Mouse (Mus musculus) midbrain, embryonic 15.5 days (tissue): ENCODE data around the gene Zfp78. TPM values are rescaled to one million over a fixed set of nuclear protein-coding genes. Genes with fewer than 3 reads are reported as not detected.
A peak's percentile ranks its signal among the peaks of the same experiment; 100 is the strongest.

ENCODE experiments used
- ATAC-seq: fragments of 200-750 bp; cut with Nextera tagmentation; replicated peaks from 2 replicates; pipeline ENCODE4 v1.8.0; 2017; ENCODE audit warnings: moderate TSS enrichment
- H3K27ac ChIP-seq: fragments of 300-500 bp; sonication (generic); 2 replicates; pipeline ENCODE4 v1.5.1; 2015; ENCODE audit warnings: mild to moderate bottlenecking, inconsistent platforms
- H3K27me3 ChIP-seq: fragments of 300-500 bp; sonication (generic); replicated peaks from 2 replicates; pipeline ENCODE4 v1.6.1; 2015; ENCODE audit warnings: inconsistent platforms
- H3K36me3 ChIP-seq: fragments of 300-500 bp; sonication (generic); replicated peaks from 2 replicates; pipeline ENCODE4 v1.6.1; 2015; ENCODE audit warnings: inconsistent platforms
- H3K4me1 ChIP-seq: fragments of 300-500 bp; sonication (generic); 2 replicates; pipeline ENCODE4 v1.6.1; 2015; ENCODE audit warnings: inconsistent platforms
- H3K4me2 ChIP-seq: fragments of 300-500 bp; sonication (generic); 2 replicates; pipeline ENCODE4 v1.6.1; 2015; ENCODE audit warnings: inconsistent platforms, mild to moderate bottlenecking, moderate library complexity
- H3K4me3 ChIP-seq: fragments of 300-500 bp; sonication (generic); 2 replicates; pipeline ENCODE4 v1.5.1; 2015; ENCODE audit warnings: mild to moderate bottlenecking, inconsistent platforms
- H3K9ac ChIP-seq: fragments of 300-500 bp; sonication (generic); 2 replicates; pipeline ENCODE4 v1.6.1; 2015; ENCODE audit warnings: mild to moderate bottlenecking, inconsistent platforms
- H3K9me3 ChIP-seq: fragments of 300-500 bp; sonication (generic); 2 replicates; pipeline ENCODE4 v1.6.1; 2016; ENCODE audit warnings: inconsistent platforms
- WGBS: fragments of 180-500 bp; shearing (Covaris S2); methylation state at CpG from one replicate; pipeline ENCODE4 v1.1.7; 2015; ENCODE audit warnings: mixed read lengths; 5-methylcytosine and 5-hydroxymethylcytosine counted together
- polyA plus RNA-seq: library from polyadenylated mRNA; unstranded; fragments of >200 nt; fragmentation: Nextera tagmentation; extraction: Ambion mirVana; gene quantifications from 2 replicates; pipeline ENCODE4 v1.2.1, GENCODE M21; 2015

Gene Zfp78
- polyA plus RNA-seq, 1 experiment from 2014 or later: 6.1 TPM

DNA sequence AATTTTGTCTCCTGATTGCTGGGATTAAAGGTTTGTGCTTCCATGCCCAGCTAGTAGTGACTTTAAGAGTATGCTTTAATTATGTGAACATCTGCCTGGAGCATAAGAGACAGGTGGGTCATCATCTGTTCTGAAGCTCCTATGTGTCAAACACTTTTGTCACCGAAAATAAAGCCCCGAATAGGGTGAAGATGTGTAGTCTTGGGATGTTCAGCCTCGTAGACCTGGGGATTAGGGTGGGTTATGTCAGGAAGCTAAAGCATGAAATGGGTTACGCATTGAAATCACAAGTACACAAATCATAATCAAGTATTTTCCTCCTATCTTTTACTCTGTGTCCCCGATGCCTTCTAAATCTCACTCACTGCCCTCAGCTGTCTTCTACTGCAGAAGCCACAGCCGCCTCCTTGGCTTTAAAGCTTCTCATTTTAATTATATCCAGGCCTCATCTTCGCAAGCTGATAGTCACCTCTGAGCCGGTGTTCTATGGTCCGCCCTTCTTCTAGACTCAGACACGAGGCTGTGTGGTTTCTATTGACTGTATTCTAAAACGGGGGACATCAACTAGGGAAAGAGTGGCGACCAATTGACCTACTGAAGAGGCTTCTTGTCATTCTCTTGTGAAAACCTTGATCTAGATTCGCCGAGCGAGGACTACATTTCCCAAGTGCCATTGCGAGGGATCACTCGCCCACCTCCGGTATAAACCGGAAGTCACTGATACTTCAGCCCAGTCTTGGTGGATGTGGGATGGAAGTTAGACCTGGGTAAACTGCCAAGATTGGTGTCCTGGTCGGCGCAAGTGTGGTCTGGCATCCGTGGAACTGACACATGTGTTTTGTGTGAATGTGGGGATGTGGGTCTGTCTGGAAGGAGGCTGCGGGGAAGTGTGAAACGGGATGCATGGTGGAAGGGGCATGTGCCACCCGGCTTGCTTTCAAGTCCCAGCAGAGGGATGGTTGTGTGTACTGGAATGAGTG is 35.2 kb downstream of the Zfp78 start, which contains the start of gene Smim17:
TSS of gene Smim17 (plus strand) at position 720 of the 980 bp plus-strand sequence.
- peak within 1 kb of the TSS; percentile 42 for H3K27ac ChIP-seq
- ATAC-seq: peak; percentile 94
- 27% methylated on average over 25 of the region's 25 CpGs for WGBS

DNA sequence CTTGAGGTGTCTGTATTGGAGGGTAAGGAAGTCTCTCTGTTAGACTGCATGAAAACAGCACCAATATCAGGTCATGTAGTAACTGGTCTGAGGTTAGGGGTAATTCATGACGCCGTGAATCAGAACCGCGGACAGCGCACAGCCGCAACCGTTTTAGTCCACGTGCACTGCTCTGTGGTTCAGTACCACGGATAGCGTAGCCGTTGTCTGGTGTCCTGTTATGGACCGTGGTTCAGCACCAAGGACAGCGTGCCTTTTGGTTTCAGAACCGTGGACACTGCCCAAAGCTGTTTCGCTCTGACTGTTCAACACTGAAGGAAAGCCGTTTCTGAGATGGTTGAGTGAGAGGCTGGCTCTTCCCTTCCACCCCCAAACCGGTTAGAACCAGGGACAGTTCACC is 47.0 kb downstream of the Zfp78 start, which contains the start of gene Gm20715:
TSS of gene Gm20715 (plus strand) at position 235 of the 400 bp plus-strand sequence.
- no peak within 1 kb of the TSS for H3K4me2 ChIP-seq
- no peak within 1 kb of the TSS for H3K27ac ChIP-seq
- H3K27me3 ChIP-seq: no peaks in the 10 kb centered on the region
- 1% methylated on average over 17 of the region's 17 CpGs for WGBS
- H3K9me3 ChIP-seq: no peaks in the 10 kb centered on the region
- H3K4me1 ChIP-seq: no peaks in the 10 kb centered on the region
- ATAC-seq: 0 out of 2 replicates have a peak, but pooled peaks have one; percentile 43
- no peak within 1 kb of the TSS for H3K4me3 ChIP-seq
- no peak within 1 kb of the TSS for H3K9ac ChIP-seq
- no peaks in the 10 kb centered on the region for H3K36me3 ChIP-seq

More for the DNA sequence above, 35.2 kb downstream of the Zfp78 start, which contains the start of gene Smim17:
- peaks cover 23% of the 10 kb centered on the region; the same call in 1 of the 2 replicates for H3K36me3 ChIP-seq
- H3K27me3 ChIP-seq: no peaks in the 10 kb centered on the region
- H3K9me3 ChIP-seq: no peaks in the 10 kb centered on the region
- peak within 1 kb of the TSS; percentile 73 for H3K4me2 ChIP-seq
- H3K4me3 ChIP-seq: peak within 1 kb of the TSS; percentile 46
- peaks cover 13% of the 10 kb centered on the region for H3K4me1 ChIP-seq
- peak within 1 kb of the TSS; percentile 54 for H3K9ac ChIP-seq

DNA sequence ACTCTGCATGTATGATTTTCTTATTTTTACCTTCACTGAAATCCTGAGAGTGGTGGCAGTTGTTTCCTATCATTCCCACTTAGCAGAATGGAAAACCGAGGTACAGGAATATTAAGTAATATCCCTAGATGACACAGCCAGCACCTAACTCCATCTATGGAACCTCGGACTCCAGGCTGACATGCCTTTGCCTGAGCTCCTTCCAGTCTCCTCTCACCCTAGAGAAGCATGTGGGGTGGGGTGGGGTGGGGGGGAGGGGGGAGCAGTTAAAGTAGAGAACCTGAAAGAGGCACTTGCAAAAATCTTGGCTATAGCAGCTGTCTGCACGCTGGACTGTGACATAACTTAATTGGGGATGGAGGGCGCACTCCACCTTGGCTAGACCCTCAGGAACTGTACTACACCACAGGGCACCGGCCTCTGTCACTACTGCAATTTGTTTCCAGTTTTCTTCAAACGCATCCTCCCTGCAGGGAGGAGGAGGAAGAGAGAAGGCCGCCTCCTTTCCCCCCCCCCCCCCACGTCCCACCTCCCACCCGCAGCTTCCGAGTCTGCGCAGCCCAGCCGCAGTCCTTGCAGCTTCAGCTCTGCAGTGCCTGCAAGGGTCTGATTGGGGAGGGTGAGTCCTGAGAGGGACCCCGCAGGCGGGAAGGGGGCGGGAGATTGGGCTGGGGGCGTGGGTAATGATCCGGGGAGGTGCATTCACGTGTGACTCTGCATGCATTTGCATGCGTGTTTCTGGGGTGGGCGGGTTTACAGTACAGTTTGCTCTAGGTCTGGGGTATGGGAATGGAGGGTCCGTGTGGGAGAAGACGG is 51.8 kb downstream of the Zfp78 start:
- H3K4me3 ChIP-seq: peak overlapping the region; percentile 43
- H3K36me3 ChIP-seq: no peaks in the 10 kb centered on the region
- peak overlapping the region; percentile 59 for H3K4me2 ChIP-seq
- 8% methylated on average over 16 of the region's 22 CpGs for WGBS
- peak overlapping the region; percentile 46 for H3K27ac ChIP-seq
- H3K4me1 ChIP-seq: no peaks in the 10 kb centered on the region
- H3K27me3 ChIP-seq: no peaks in the 10 kb centered on the region
- ATAC-seq: peak; percentile 94
- H3K9me3 ChIP-seq: no peaks in the 10 kb centered on the region
- peak overlapping the region; percentile 55 for H3K9ac ChIP-seq

DNA sequence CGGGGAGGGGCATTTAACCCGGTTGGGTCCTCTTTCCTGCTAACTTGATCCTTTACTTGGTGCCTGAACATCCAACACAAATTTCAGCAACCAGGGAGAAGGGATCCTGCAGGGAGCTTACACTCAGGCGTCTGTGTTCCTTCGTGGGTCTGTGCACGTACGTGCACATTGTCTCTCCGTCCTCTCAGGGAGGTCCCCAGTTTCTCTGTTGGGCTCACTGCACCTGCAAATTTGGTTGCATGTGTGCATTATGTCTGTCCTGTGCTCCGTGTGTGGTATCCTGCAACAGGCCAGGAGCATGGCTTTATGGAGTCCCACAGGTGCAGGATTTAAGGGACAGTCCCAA is 52.3 kb downstream of the Zfp78 start:
- Histone ChIP-seq H3K36me3 (no peaks in the 10 kb centered on the region), H3K9ac (peak overlapping the region; percentile 55), H3K9me3 (no peaks in the 10 kb centered on the region), H3K27ac (peak overlapping the region; percentile 46), H3K4me3 (peak overlapping the region; percentile 43), H3K4me1 (no peaks in the 10 kb centered on the region), H3K27me3 (no peaks in the 10 kb centered on the region), H3K4me2 (peak overlapping the region; percentile 59)
- ATAC-seq: peak; percentile 79
- 18% methylated on average over 8 of the region's 8 CpGs for WGBS

DNA sequence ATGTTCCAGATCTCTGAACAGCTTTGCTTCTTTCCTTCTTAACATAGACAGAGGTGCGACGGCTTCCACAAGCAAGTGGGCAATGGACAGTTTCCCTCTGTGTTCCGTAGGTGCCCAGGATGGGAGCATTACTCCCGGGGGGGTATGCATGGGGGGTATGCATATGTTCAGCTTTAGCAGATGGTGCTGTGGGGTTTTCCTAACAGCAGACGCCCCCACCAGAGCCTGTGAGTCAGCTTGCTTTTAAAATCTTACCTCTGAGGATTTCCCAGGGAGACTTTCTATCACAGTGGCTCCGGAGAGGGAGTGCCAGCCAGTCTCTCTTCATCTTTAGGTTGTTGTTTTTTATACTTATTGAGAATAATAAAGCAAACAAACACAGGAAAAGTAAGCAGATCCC is 56.8 kb downstream of the Zfp78 start:
- H3K9me3 ChIP-seq: no peaks in the 10 kb centered on the region
- 78% methylated on average over 6 of the region's 6 CpGs for WGBS
- H3K27me3 ChIP-seq: no peaks in the 10 kb centered on the region
- H3K4me1 ChIP-seq: no peaks in the 10 kb centered on the region
- H3K9ac ChIP-seq: no peak overlapping the region
- no peak overlapping the region for H3K27ac ChIP-seq
- no peak for ATAC-seq
- no peak overlapping the region for H3K4me3 ChIP-seq
- no peak overlapping the region for H3K4me2 ChIP-seq
- H3K36me3 ChIP-seq: no peaks in the 10 kb centered on the region

DNA sequence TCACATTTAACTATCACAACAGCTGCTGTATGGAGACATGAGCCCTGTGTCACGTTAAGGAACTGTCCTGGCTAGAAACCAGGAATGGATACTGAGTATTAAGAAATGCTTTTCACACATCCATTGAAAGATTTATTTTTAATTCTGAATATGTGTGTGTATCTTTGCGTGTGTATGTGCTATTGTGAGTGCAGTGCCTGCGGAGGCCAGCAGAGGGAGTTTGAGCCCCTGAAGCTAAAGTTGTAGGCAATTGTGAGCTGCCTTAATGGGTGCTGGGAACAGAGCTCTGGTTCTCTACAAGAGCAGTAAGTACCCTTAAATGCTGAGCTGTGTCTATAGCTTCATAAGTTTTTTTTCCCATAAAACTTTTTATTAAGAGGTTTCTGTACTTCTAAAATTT is 66.3 kb downstream of the Zfp78 start:
- peaks cover 3% of the 10 kb centered on the region; the same call in 1 of the 2 replicates for H3K9me3 ChIP-seq
- H3K9ac ChIP-seq: no peak overlapping the region
- H3K4me1 ChIP-seq: peaks cover 3% of the 10 kb centered on the region
- H3K27ac ChIP-seq: no peak overlapping the region
- no peak overlapping the region for H3K4me3 ChIP-seq
- H3K36me3 ChIP-seq: no peaks in the 10 kb centered on the region; the same call in 1 of the 2 replicates
- no peaks in the 10 kb centered on the region for H3K27me3 ChIP-seq
- no peak overlapping the region for H3K4me2 ChIP-seq
- 87% methylated on average over 3 of the region's 3 CpGs for WGBS
- no peak for ATAC-seq

DNA sequence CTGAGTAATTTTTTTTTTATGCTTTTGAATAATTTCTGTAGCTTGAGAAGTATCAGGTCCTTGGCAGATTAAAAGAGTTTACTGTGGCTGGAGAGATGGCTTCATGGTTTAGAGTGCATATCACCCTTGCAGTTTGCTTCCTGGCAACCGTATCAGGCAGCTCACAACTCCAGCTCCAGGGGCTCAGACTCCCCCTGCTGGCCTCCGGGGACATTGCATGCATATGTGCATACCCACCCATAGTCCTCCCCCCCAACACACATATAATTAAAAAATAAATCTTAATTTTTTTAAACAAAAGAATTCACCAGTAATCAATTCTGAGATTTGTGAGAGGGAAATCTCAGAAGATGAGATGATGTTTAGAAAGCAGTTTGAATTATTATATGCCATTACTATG is 67.3 kb downstream of the Zfp78 start:
- Histone ChIP-seq H3K4me1 (peaks cover 10% of the 10 kb centered on the region), H3K9ac (no peak overlapping the region), H3K4me3 (no peak overlapping the region), H3K27ac (no peak overlapping the region), H3K36me3 (no peaks in the 10 kb centered on the region; the same call in 1 of the 2 replicates), H3K9me3 (peaks cover 3% of the 10 kb centered on the region; the same call in 1 of the 2 replicates), H3K4me2 (no peak overlapping the region), H3K27me3 (no peaks in the 10 kb centered on the region)
- ATAC-seq: no peak
- 39% methylated on average over 2 of the region's 2 CpGs for WGBS

Other genes with a start within 250 kb of the Zfp78 start
- 26.3 and 28.1 TPM in 2 replicates for gene Zfp787, start 207.3 kb upstream of the Zfp78 start, polyA plus RNA-seq
- gene Zfp444, start 191.1 kb upstream of the Zfp78 start, polyA plus RNA-seq: 102 TPM in 2 replicates
- not detected in 2 replicates for gene Galp, start 166.2 kb upstream of the Zfp78 start, polyA plus RNA-seq
- gene Zscan5b, start 141.0 kb upstream of the Zfp78 start, polyA plus RNA-seq: not detected in 2 replicates
- gene Epp13, start 110.6 kb upstream of the Zfp78 start, polyA plus RNA-seq: not detected in 2 replicates
- 15.5 and 16.8 TPM in 2 replicates for gene Zfp667, start 76.7 kb upstream of the Zfp78 start, polyA plus RNA-seq
- 14.6 TPM in 2 replicates for gene Zfp583, start 32.0 kb upstream of the Zfp78 start, polyA plus RNA-seq
- 8.9 and 11.1 TPM in 2 replicates for gene Gm3854, start 19.5 kb upstream of the Zfp78 start, polyA plus RNA-seq
- 17.7 and 18.2 TPM in 2 replicates for gene Zfp28, start 20.0 kb downstream of the Zfp78 start, polyA plus RNA-seq
- 5.9 and 7.5 TPM in 2 replicates for gene Smim17, start 35.4 kb downstream of the Zfp78 start, polyA plus RNA-seq
- gene Gm20715, start 47.0 kb downstream of the Zfp78 start, polyA plus RNA-seq: 0.05 TPM in 1 of 2 replicates, not detected in the other
- 0.20 TPM in 1 of 2 replicates, not detected in the other for gene Olfr1344, start 75.4 kb downstream of the Zfp78 start, polyA plus RNA-seq
- not detected in 2 replicates for gene Olfr1336, start 92.9 kb downstream of the Zfp78 start, polyA plus RNA-seq
- not detected in 2 replicates for gene Olfr1346, start 103.8 kb downstream of the Zfp78 start, polyA plus RNA-seq
- not detected in 2 replicates for gene Olfr5, start 123.7 kb downstream of the Zfp78 start, polyA plus RNA-seq
- not detected in 2 replicates for gene Olfr1347, start 136.5 kb downstream of the Zfp78 start, polyA plus RNA-seq
- not detected in 2 replicates for gene Olfr1348, start 145.5 kb downstream of the Zfp78 start, polyA plus RNA-seq
- gene Olfr1349, start 159.7 kb downstream of the Zfp78 start, polyA plus RNA-seq: not detected in 2 replicates
- not detected in 2 replicates for gene Olfr1350, start 201.6 kb downstream of the Zfp78 start, polyA plus RNA-seq